Mouse (Mus musculus): ENCODE data around the gene Otogl. TPM values are rescaled to one million over a fixed set of nuclear protein-coding genes. Genes with fewer than 3 reads are reported as not detected.
A peak's percentile ranks its signal among the peaks of the same experiment; 100 is the strongest.

The Otogl gene
- polyA plus RNA-seq, 1 experiment from 2014 or later, result 0.05 TPM

GRCm38 (mm10) chr10:107799671-107800353, 112.1 kb downstream of the Otogl start:
- no peak; the same call in 1 of the 2 replicates for ATAC-seq (replicated peaks; ENCODE audit: insufficient number of reproducible peaks, insufficient read depth, low FRiP score, low read depth)
- WGBS, result 6% methylated on average over 7 of the region's 7 CpGs
- Histone ChIP-seq H3K36me3 (no peaks in the 10 kb centered on the region), H3K9ac (no peak overlapping the region), H3K9me3 (replicated peaks) (no peaks in the 10 kb centered on the region), H3K27me3 (no peaks in the 10 kb centered on the region), H3K4me3 (no peak overlapping the region), H3K27ac (no peak overlapping the region), H3K4me2 (no peak overlapping the region), H3K4me1 (replicated peaks) (peaks cover 5% of the 10 kb centered on the region; the same call in 1 of the 2 replicates)

GRCm38 (mm10) chr10:107794812-107795756, 116.8 kb downstream of the Otogl start:
- Histone ChIP-seq H3K9ac (no peak overlapping the region), H3K36me3 (no peaks in the 10 kb centered on the region), H3K9me3 (replicated peaks) (no peaks in the 10 kb centered on the region), H3K4me3 (no peak overlapping the region), H3K4me1 (replicated peaks) (no peaks in the 10 kb centered on the region), H3K27me3 (no peaks in the 10 kb centered on the region), H3K27ac (no peak overlapping the region), H3K4me2 (no peak overlapping the region)
- 56% methylated on average over 10 of the region's 10 CpGs for WGBS
- ATAC-seq (replicated peaks; ENCODE audit: insufficient number of reproducible peaks, insufficient read depth, low FRiP score, low read depth), result no peak

GRCm38 (mm10) chr10:107792491-107792890, 119.4 kb downstream of the Otogl start:
- no peak for ATAC-seq (replicated peaks; ENCODE audit: insufficient number of reproducible peaks, insufficient read depth, low FRiP score, low read depth)
- H3K4me3 ChIP-seq, result no peak overlapping the region
- 80% methylated on average over 3 of the region's 3 CpGs for WGBS

GRCm38 (mm10) chr10:107779548-107779947, 132.4 kb downstream of the Otogl start:
- no peak overlapping the region for H3K4me2 ChIP-seq
- 42% methylated on average over 2 of the region's 2 CpGs for WGBS
- peaks cover 3% of the 10 kb centered on the region; the same call in 1 of the 2 replicates for H3K4me1 ChIP-seq (replicated peaks)
- H3K27me3 ChIP-seq, result no peaks in the 10 kb centered on the region
- no peak overlapping the region for H3K4me3 ChIP-seq
- no peak for ATAC-seq (replicated peaks; ENCODE audit: insufficient number of reproducible peaks, insufficient read depth, low FRiP score, low read depth)
- H3K27ac ChIP-seq, result no peak overlapping the region
- H3K9me3 ChIP-seq (replicated peaks), result no peaks in the 10 kb centered on the region
- H3K36me3 ChIP-seq, result no peaks in the 10 kb centered on the region
- no peak overlapping the region for H3K9ac ChIP-seq

More at GRCm38 (mm10) chr10:107792491-107792890, 119.4 kb downstream of the Otogl start:
- Histone ChIP-seq H3K27me3 (no peaks in the 10 kb centered on the region), H3K27ac (no peak overlapping the region), H3K36me3 (no peaks in the 10 kb centered on the region), H3K9ac (no peak overlapping the region), H3K4me1 (replicated peaks) (no peaks in the 10 kb centered on the region), H3K4me2 (no peak overlapping the region), H3K9me3 (replicated peaks) (no peaks in the 10 kb centered on the region)

- Histone ChIP-seq H3K4me1 (replicated peaks) (no peaks in the 10 kb centered on the region), H3K4me3 (no peak overlapping the region), H3K36me3 (no peaks in the 10 kb centered on the region), H3K27me3 (no peaks in the 10 kb centered on the region), H3K4me2 (no peak overlapping the region), H3K27ac (no peak overlapping the region), H3K9me3 (replicated peaks) (no peaks in the 10 kb centered on the region), H3K9ac (no peak overlapping the region)
- 69% methylated on average over 1 of the region's 1 CpGs for WGBS
- no peak for ATAC-seq (replicated peaks; ENCODE audit: insufficient number of reproducible peaks, insufficient read depth, low FRiP score, low read depth)
Measured at GRCm38 (mm10) chr10:107759624-107760023, 152.3 kb downstream of the Otogl start.

- no peak for ATAC-seq (replicated peaks; ENCODE audit: insufficient number of reproducible peaks, insufficient read depth, low FRiP score, low read depth)
- no peaks in the 10 kb centered on the region for H3K27me3 ChIP-seq
- WGBS, result 84% methylated on average over 3 of the region's 3 CpGs
- no peak overlapping the region for H3K9ac ChIP-seq
- peaks cover 10% of the 10 kb centered on the region for H3K4me1 ChIP-seq (replicated peaks)
- H3K4me3 ChIP-seq, result no peak overlapping the region
- no peaks in the 10 kb centered on the region for H3K36me3 ChIP-seq
- H3K4me2 ChIP-seq, result no peak overlapping the region
- H3K9me3 ChIP-seq (replicated peaks), result no peaks in the 10 kb centered on the region
- H3K27ac ChIP-seq, result no peak overlapping the region
Measured at GRCm38 (mm10) chr10:107753471-107753870, 158.5 kb downstream of the Otogl start.

GRCm38 (mm10) chr10:107752351-107753143, 159.4 kb downstream of the Otogl start:
- Histone ChIP-seq H3K27ac (no peak overlapping the region), H3K9me3 (replicated peaks) (no peaks in the 10 kb centered on the region), H3K36me3 (no peaks in the 10 kb centered on the region), H3K4me1 (replicated peaks) (peaks cover 10% of the 10 kb centered on the region), H3K4me3 (peak overlapping the region; percentile 27), H3K4me2 (peak overlapping the region; percentile 54), H3K9ac (no peak overlapping the region), H3K27me3 (no peaks in the 10 kb centered on the region)
- no peak for ATAC-seq (replicated peaks; ENCODE audit: insufficient number of reproducible peaks, insufficient read depth, low FRiP score, low read depth)
- 26% methylated on average over 15 of the region's 15 CpGs for WGBS

- Histone ChIP-seq H3K9me3 (replicated peaks) (no peaks in the 10 kb centered on the region), H3K4me2 (peak overlapping the region; percentile 54), H3K4me3 (peak overlapping the region; percentile 27), H3K27ac (no peak overlapping the region), H3K36me3 (no peaks in the 10 kb centered on the region), H3K27me3 (no peaks in the 10 kb centered on the region), H3K9ac (no peak overlapping the region), H3K4me1 (replicated peaks) (peaks cover 10% of the 10 kb centered on the region)
- ATAC-seq (replicated peaks; ENCODE audit: insufficient number of reproducible peaks, insufficient read depth, low FRiP score, low read depth), result no peak
- WGBS, result 31% methylated on average over 6 of the region's 6 CpGs
Measured at GRCm38 (mm10) chr10:107751944-107752343, 160.0 kb downstream of the Otogl start.

GRCm38 (mm10) chr10:107747566-107747965, 164.4 kb downstream of the Otogl start:
- Histone ChIP-seq H3K4me2 (no peak overlapping the region), H3K36me3 (no peaks in the 10 kb centered on the region), H3K9ac (no peak overlapping the region), H3K9me3 (replicated peaks) (no peaks in the 10 kb centered on the region), H3K27ac (no peak overlapping the region), H3K4me3 (no peak overlapping the region), H3K4me1 (replicated peaks) (peaks cover 7% of the 10 kb centered on the region; the same call in 1 of the 2 replicates), H3K27me3 (no peaks in the 10 kb centered on the region)
- no peak for ATAC-seq (replicated peaks; ENCODE audit: insufficient number of reproducible peaks, insufficient read depth, low FRiP score, low read depth)
- WGBS, result 16% methylated on average over 5 of the region's 5 CpGs

- WGBS, result 19% methylated on average over 9 of the region's 9 CpGs
- H3K4me2 ChIP-seq, result peak overlapping the region; percentile 19
- H3K4me3 ChIP-seq, result no peak overlapping the region
- no peak overlapping the region for H3K27ac ChIP-seq
- no peak for ATAC-seq (replicated peaks; ENCODE audit: insufficient number of reproducible peaks, insufficient read depth, low FRiP score, low read depth)
- H3K27me3 ChIP-seq, result no peaks in the 10 kb centered on the region
- no peaks in the 10 kb centered on the region for H3K36me3 ChIP-seq
- H3K4me1 ChIP-seq (replicated peaks), result no peaks in the 10 kb centered on the region
- no peaks in the 10 kb centered on the region for H3K9me3 ChIP-seq (replicated peaks)
- H3K9ac ChIP-seq, result no peak overlapping the region
Measured at GRCm38 (mm10) chr10:107746717-107747116, 165.2 kb downstream of the Otogl start.

- 74% methylated on average over 5 of the region's 5 CpGs for WGBS
Measured at GRCm38 (mm10) chr10:107739815-107740214, 172.1 kb downstream of the Otogl start.

More at GRCm38 (mm10) chr10:107739815-107740214, 172.1 kb downstream of the Otogl start:
- Histone ChIP-seq H3K27ac (no peak overlapping the region), H3K36me3 (no peaks in the 10 kb centered on the region), H3K9me3 (replicated peaks) (no peaks in the 10 kb centered on the region), H3K4me2 (no peak overlapping the region), H3K9ac (no peak overlapping the region), H3K27me3 (no peaks in the 10 kb centered on the region), H3K4me1 (replicated peaks) (no peaks in the 10 kb centered on the region), H3K4me3 (no peak overlapping the region)
- no peak for ATAC-seq (replicated peaks; ENCODE audit: insufficient number of reproducible peaks, insufficient read depth, low FRiP score, low read depth)

Measured in heart, embryonic 15.5 days (tissue).